Mouse (Mus musculus) olfactory bulb, adult 2 months (tissue): Measurements from ENCODE around the gene Cd24a.

Source experiments
- CTCF ChIP-seq: fragments of 200-500 bp; IDR thresholded peaks from 2 replicates; pipeline ENCODE4 v1.5.1; 2012; ENCODE audit warnings: low read depth, mild to moderate bottlenecking, low read length, moderate library complexity; ENCODE audit not compliant: insufficient read depth
- POLR2A ChIP-seq: fragments of 200-500 bp; IDR thresholded peaks from 2 replicates; pipeline ENCODE4 v1.6.1; 2012; ENCODE audit warnings: mild to moderate bottlenecking, low read depth, low read length, moderate library complexity; ENCODE audit not compliant: insufficient read depth

DNA sequence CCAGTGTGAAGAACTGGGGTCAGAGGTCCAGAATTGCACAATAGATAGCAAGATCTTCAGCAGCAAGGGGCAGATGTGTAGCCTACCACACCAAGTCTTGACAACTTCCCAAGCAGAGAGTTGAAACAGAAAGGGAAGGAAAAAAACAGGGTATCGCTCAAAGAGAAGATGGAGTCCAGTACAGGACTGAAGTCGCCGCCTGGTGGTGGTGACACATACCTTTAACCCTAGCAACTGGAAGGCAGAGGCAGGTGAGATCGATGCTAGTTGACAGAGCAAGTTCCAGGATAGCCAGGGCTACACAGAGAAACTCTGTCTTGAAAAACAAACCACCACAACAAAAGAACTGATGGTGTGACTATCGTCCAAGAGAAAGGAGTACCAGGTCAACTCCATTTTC lies 28.7 kb upstream of the Cd24a start:
- no peak for TF ChIP-seq CTCF
- no peak for TF ChIP-seq POLR2A
